Mouse (Mus musculus) heart, embryonic 15.5 days (tissue): ENCODE measurements around the gene Ak5. TPM values are rescaled to one million over a fixed set of nuclear protein-coding genes. Genes with fewer than 3 reads are reported as not detected.

Source experiments
- ATAC-seq: fragments of 200-750 bp; cut with Nextera tagmentation; replicated peaks from 2 replicates; pipeline ENCODE4 v1.8.0; 2017; ENCODE audit warnings: low read depth, moderate TSS enrichment; ENCODE audit not compliant: insufficient number of reproducible peaks, insufficient read depth, low FRiP score
- H3K27ac ChIP-seq: fragments of 300-500 bp; sonication (generic); 2 replicates; pipeline ENCODE4 v1.5.1; 2015; ENCODE audit warnings: mild to moderate bottlenecking, inconsistent platforms
- H3K27me3 ChIP-seq: fragments of 300-500 bp; sonication (generic); 2 replicates; pipeline ENCODE4 v1.6.1; 2015; ENCODE audit warnings: inconsistent platforms
- H3K36me3 ChIP-seq: fragments of 300-500 bp; sonication (generic); 2 replicates; pipeline ENCODE4 v1.6.1; 2015; ENCODE audit warnings: mild to moderate bottlenecking, inconsistent platforms
- H3K4me1 ChIP-seq: fragments of 300-500 bp; sonication (generic); replicated peaks from 2 replicates; pipeline ENCODE4 v1.6.1; 2015; ENCODE audit warnings: inconsistent platforms
- H3K4me2 ChIP-seq: fragments of 300-500 bp; sonication (generic); 2 replicates; pipeline ENCODE4 v1.6.1; 2015; ENCODE audit warnings: inconsistent platforms, mild to moderate bottlenecking, moderate library complexity
- H3K4me3 ChIP-seq: fragments of 300-500 bp; sonication (generic); 2 replicates; pipeline ENCODE4 v1.5.1; 2015; ENCODE audit warnings: mild to moderate bottlenecking, inconsistent platforms
- H3K9ac ChIP-seq: fragments of 300-500 bp; sonication (generic); 2 replicates; pipeline ENCODE4 v1.6.1; 2015; ENCODE audit warnings: mild to moderate bottlenecking, inconsistent platforms
- H3K9me3 ChIP-seq: fragments of 300-500 bp; sonication (generic); replicated peaks from 2 replicates; pipeline ENCODE4 v1.6.1; 2016; ENCODE audit warnings: inconsistent platforms
- WGBS: fragments of 180-500 bp; shearing (Covaris S2); methylation state at CpG from one replicate; pipeline ENCODE4 v1.1.7; 2015; ENCODE audit warnings: mixed read lengths; 5-methylcytosine and 5-hydroxymethylcytosine counted together
- polyA plus RNA-seq: library from polyadenylated mRNA; unstranded; fragments of >200 nt; fragmentation: Nextera tagmentation; extraction: Ambion mirVana; gene quantifications from 2 replicates; pipeline ENCODE4 v1.2.1, GENCODE M21; 2015

Ak5 gene
- polyA plus RNA-seq, 1 experiment from 2014 or later = 0.78 TPM

DNA sequence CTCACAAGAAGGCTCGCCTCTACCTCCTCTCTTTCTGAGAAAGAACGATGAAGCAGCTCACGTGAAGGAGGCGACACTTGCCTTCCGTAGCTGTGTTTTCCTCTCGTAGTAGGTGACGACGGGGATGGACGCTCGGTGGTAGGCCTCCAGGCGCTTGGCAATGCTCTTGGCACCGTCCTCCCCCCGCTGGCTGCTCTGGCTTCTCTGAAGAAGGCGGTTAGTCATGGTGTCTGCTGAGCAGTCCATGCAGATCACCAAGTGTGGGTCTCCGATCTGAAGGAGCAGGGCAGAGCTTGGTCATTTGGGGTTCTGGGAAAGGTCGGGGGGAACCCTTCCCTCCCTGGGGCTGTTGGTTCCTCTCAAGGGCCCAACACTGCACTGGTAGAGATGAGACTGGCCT, 195.5 kb downstream of the Ak5 start:
- Histone ChIP-seq H3K27me3 (no peaks in the 10 kb centered on the region), H3K9ac (no peak overlapping the region), H3K9me3 (no peaks in the 10 kb centered on the region), H3K4me2 (no peak overlapping the region), H3K4me3 (no peak overlapping the region), H3K4me1 (peaks cover 23% of the 10 kb centered on the region), H3K27ac (no peak overlapping the region), H3K36me3 (no peaks in the 10 kb centered on the region)
- 72% methylated on average over 16 of the region's 16 CpGs for WGBS
- no peak for ATAC-seq

DNA sequence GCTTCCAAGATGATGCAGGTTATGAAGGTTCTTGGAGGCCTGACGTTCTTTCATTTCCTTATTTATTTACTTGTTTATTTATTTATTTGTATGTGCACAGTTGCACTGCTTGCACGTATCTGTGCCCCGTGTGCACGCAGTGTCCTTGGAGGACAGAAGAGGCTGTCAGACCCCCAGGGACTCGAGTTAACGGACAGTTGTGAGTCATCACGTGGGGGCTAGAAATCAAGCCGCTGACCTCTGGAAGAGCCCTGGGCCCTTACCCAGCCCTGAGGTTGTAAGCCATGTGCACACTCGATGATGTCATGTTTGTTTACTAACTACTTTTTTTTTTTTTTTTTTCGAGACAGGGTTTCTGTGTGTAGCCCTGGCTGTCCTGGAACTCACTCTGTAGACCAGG, 197.8 kb downstream of the Ak5 start:
- no peak overlapping the region for H3K9ac ChIP-seq
- ATAC-seq = no peak
- WGBS = 73% methylated on average over 10 of the region's 10 CpGs
- no peaks in the 10 kb centered on the region for H3K27me3 ChIP-seq
- H3K4me1 ChIP-seq = peaks cover 37% of the 10 kb centered on the region
- no peaks in the 10 kb centered on the region for H3K36me3 ChIP-seq
- no peak overlapping the region for H3K4me3 ChIP-seq
- H3K9me3 ChIP-seq = no peaks in the 10 kb centered on the region
- H3K27ac ChIP-seq = no peak overlapping the region
- H3K4me2 ChIP-seq = no peak overlapping the region

DNA sequence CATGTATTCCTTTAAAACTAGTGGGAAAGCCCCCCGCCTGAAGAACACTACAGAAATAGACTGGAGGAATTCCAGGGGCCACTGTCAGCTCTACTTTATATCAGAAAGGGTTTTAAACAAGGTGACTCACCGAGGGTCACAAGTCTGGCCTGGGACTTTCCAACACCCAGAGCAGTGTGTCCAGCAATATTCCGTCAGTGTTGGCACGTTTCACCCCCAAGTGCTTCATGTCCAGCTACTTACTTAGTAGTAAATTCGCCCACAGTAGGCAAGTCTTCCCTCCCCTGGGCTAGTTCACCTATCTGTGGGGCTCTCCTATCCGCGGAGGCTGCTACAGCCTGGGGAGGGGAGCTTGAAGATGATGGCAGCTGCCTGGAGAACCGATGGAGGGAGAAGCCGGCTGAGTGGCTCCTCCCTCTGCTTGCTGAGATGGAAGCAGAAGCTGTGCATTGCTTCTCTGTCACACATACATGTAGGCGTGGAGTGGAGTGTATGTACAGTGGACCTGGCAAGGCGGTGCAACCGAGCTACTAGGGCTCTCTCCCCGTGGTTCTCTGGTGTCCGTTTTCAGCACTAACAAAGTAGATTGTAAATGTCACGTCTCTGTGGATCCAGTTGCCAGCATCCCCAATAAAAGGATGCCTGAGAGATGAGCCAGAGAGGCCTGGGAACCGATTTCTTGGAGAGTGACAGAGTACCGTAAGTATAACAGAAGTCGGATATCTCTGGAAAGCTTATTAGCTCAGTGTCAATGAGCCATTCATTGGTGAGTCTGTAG, 198.5 kb downstream of the Ak5 start:
- H3K4me2 ChIP-seq = peak overlapping the region; percentile 26
- no peaks in the 10 kb centered on the region for H3K9me3 ChIP-seq
- H3K36me3 ChIP-seq = no peaks in the 10 kb centered on the region
- no peaks in the 10 kb centered on the region for H3K27me3 ChIP-seq
- ATAC-seq = no peak; the same call in 1 of the 2 replicates
- 48% methylated on average over 18 of the region's 18 CpGs for WGBS
- peak overlapping the region; percentile 23 for H3K27ac ChIP-seq
- peaks cover 35% of the 10 kb centered on the region for H3K4me1 ChIP-seq
- no peak overlapping the region for H3K9ac ChIP-seq
- no peak overlapping the region for H3K4me3 ChIP-seq

DNA sequence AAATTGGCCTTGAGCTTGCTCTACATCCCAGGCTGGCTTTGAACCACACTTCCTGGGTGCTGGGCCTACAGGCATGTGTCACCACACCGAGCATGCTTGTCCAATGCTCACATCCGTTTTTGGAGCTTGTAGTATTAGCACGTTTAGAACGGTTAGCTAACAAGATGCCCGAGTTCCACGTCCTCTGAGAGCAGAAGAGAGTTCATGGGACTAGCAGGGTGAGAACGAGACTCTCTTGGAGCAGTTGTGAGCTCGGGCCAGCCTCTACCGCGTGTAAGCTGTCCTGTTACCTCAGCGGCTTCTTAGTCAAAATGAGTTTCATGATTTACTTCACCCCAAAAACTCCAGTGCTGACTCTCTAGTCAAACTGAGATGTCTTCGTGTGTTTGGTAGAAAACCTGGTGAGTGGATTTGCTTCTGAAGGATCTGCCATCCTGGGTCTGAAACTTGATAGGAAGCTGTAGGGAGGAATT, 199.6 kb downstream of the Ak5 start:
- no peak for ATAC-seq
- H3K27me3 ChIP-seq = no peaks in the 10 kb centered on the region
- H3K4me3 ChIP-seq = no peak overlapping the region
- peaks cover 30% of the 10 kb centered on the region for H3K4me1 ChIP-seq
- H3K4me2 ChIP-seq = no peak overlapping the region
- H3K9me3 ChIP-seq = no peaks in the 10 kb centered on the region
- H3K9ac ChIP-seq = no peak overlapping the region
- 0 out of 2 replicates have a peak overlapping the region, but pooled peaks have one; percentile 3 for H3K27ac ChIP-seq
- H3K36me3 ChIP-seq = no peaks in the 10 kb centered on the region
- whole genome bisulfite sequencing = 78% methylated on average over 12 of the region's 12 CpGs

DNA sequence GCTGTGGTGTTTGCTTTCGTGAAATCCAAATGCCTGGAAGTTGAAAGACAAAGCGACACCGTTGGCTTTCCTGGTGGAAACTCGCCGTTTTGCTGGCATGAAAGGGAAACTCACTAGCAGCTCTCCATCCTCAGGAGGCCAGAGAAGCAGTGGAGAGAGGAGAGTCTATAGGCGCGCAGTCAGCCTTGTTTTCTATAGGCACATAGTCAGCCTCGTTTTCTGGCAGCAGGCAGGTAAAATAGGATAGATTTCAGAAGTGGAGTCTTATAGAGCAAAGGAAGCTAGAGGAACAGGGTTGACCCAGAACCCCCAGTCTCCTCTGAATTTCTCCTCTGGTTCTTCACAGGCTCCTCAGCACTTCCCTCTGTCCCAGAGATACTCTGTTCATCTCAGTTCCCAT, 200.1 kb downstream of the Ak5 start:
- no peaks in the 10 kb centered on the region for H3K9me3 ChIP-seq
- no peaks in the 10 kb centered on the region for H3K36me3 ChIP-seq
- H3K4me2 ChIP-seq = no peak overlapping the region
- no peak overlapping the region for H3K4me3 ChIP-seq
- H3K4me1 ChIP-seq = peaks cover 30% of the 10 kb centered on the region
- no peak overlapping the region for H3K27ac ChIP-seq
- no peak for ATAC-seq
- WGBS = 87% methylated on average over 8 of the region's 8 CpGs
- H3K9ac ChIP-seq = no peak overlapping the region
- no peaks in the 10 kb centered on the region for H3K27me3 ChIP-seq

DNA sequence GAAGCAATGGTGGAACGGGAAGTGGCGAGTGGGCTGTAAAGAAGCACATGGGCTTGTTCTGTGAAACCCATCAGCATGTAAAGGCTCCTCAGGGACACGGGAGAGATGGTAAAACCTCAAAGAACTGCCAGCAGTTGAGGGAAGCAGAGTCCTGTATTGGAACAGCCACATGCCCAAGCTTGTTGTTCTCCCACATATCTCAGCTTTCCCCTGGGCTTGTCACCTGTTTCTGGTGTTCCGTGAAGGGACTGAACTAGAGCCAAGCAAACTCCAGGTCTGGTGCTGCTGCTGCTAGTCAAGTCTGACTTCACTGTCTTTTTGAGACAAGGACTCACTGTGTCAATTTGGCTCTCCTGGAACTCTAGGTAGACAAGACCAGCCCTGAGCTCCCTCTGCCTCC, 200.8 kb downstream of the Ak5 start:
- ATAC-seq = no peak; the same call in 1 of the 2 replicates
- H3K27ac ChIP-seq = peak overlapping the region; percentile 25; the same call in 1 of the 2 replicates

DNA sequence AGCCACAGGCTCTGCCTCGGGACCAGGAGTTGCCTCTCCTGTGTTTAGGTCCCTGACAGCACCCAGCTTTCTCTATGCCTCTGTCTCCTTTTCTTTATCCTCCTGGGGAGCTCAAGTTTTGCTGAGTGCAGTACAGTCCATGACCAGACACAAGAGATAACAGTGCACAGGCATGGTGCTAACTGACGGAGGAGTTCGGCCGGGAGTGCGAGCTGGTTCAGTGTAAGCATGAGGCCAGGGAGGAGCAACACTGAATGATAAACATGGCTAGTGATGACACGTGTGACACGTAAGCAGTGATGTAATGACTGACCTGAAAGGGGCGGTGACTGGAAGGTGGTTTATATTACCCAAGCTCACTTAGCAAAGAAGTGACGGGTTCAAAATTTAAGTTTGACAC, 201.3 kb downstream of the Ak5 start:
- H3K4me1 ChIP-seq = peaks cover 30% of the 10 kb centered on the region
- H3K36me3 ChIP-seq = peaks cover 8% of the 10 kb centered on the region; the same call in 1 of the 2 replicates
- no peak for ATAC-seq
- peak overlapping the region; percentile 25 for H3K27ac ChIP-seq
- no peak overlapping the region for H3K4me2 ChIP-seq
- 60% methylated on average over 9 of the region's 9 CpGs for WGBS
- H3K9ac ChIP-seq = no peak overlapping the region
- no peak overlapping the region for H3K4me3 ChIP-seq
- no peaks in the 10 kb centered on the region for H3K27me3 ChIP-seq
- no peaks in the 10 kb centered on the region for H3K9me3 ChIP-seq

More for the DNA sequence above, 200.8 kb downstream of the Ak5 start:
- Histone ChIP-seq H3K27me3 (no peaks in the 10 kb centered on the region), H3K4me2 (no peak overlapping the region), H3K4me3 (no peak overlapping the region), H3K9me3 (no peaks in the 10 kb centered on the region), H3K36me3 (0 out of 2 replicates have a peak, but pooled peaks cover 3% of the 10 kb centered on the region), H3K4me1 (peaks cover 30% of the 10 kb centered on the region), H3K9ac (no peak overlapping the region)
- WGBS = 58% methylated on average over 4 of the region's 4 CpGs

DNA sequence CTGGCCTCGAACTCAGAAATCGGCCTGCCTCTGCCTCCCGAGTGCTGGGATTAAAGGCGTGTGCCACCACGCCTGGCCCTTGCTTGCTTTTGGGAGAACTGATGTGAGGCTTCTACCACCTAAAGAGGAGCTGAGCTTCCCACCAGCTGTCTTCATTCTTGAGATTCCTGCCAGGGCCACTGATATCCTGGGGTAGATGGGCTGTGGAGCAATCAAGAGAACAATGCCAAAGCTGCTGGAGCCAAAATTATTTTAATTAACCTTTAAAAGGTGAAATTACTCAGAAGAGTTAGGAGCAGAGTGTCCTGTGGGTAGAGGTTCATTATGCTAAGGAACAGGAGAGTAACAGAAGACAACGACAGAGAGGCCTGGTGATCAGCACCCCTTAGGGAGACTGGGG, 202.8 kb downstream of the Ak5 start:
- 81% methylated on average over 6 of the region's 6 CpGs for WGBS

DNA sequence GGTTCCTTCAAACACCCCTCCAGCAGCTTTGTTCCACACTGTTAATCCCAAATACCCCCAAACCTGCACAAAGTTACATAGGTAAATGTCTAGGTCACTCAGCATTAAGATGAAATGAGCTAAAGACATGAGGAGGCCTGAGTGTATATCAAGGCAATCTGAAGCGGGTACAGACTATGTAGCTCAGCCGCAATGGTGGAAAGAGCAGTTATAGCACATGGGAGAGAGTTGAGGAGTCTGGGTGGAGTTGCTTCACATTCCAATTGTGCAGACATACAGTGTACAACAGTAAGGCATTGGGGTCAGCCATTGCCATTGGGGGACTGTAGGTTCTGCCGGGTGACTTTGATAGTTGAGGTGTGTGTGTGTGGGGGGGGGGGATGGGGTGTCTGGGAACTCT, 203.7 kb downstream of the Ak5 start:
- Histone ChIP-seq H3K9me3 (no peaks in the 10 kb centered on the region), H3K27ac (no peak overlapping the region), H3K36me3 (peaks cover 8% of the 10 kb centered on the region; the same call in 1 of the 2 replicates), H3K4me3 (no peak overlapping the region), H3K4me2 (no peak overlapping the region), H3K4me1 (peaks cover 29% of the 10 kb centered on the region), H3K27me3 (no peaks in the 10 kb centered on the region), H3K9ac (no peak overlapping the region)
- ATAC-seq = no peak
- WGBS = 97% methylated on average over 3 of the region's 3 CpGs

More for the DNA sequence above, 202.8 kb downstream of the Ak5 start:
- Histone ChIP-seq H3K4me1 (peaks cover 33% of the 10 kb centered on the region), H3K36me3 (peaks cover 8% of the 10 kb centered on the region; the same call in 1 of the 2 replicates), H3K4me2 (no peak overlapping the region), H3K27me3 (no peaks in the 10 kb centered on the region), H3K9ac (no peak overlapping the region), H3K9me3 (no peaks in the 10 kb centered on the region), H3K27ac (no peak overlapping the region), H3K4me3 (no peak overlapping the region)
- no peak for ATAC-seq

DNA sequence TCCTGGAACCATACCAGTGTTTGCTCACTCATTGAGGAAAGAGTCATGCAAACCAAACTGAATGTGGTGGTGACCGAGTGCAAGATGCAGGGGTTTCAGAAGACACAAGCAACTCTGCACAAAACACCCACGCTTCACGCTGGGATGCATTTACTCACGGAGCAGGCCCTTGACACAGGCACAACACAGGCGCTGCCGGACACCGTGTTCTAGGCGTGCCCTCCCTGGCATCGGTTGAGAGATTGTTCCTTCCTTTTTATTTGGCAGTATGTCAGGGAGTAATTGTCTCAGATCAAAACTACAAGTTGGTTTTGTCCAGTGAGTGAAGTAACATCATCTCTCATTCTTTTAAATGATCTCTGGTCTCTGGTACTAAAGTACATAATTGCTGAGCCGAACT, 205.3 kb downstream of the Ak5 start:
- H3K4me3 ChIP-seq = no peak overlapping the region
- H3K36me3 ChIP-seq = peaks cover 11% of the 10 kb centered on the region
- no peak overlapping the region for H3K4me2 ChIP-seq
- H3K9me3 ChIP-seq = no peaks in the 10 kb centered on the region
- no peak overlapping the region for H3K9ac ChIP-seq
- WGBS = 91% methylated on average over 10 of the region's 10 CpGs
- H3K27ac ChIP-seq = no peak overlapping the region
- H3K4me1 ChIP-seq = peaks cover 20% of the 10 kb centered on the region
- H3K27me3 ChIP-seq = no peaks in the 10 kb centered on the region
- no peak for ATAC-seq

DNA sequence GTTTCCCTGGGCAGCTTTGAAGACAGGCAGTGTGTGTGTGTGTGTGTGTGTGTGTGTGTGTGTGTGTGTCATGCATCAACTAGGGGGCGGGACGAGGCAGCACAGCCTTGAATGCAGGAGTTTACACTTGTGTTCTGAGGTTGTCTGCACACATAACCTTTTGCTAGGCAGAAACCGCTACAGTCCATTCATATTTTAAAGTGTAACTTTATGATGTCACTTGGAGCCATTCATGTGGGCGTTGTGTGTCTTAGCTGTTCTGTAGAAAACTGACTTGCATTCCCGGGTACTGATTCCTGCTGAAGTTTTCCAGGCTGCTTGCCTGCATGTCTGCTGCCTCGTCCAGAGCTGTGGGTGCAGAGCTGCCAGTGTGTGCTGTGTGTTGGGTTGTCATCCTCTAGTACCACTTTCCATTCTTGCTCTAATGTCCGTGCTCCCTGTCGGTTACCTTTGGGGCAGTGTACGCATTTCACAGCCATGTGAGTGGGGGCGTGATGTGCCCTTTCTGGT, 206.1 kb downstream of the Ak5 start:
- no peak overlapping the region for H3K27ac ChIP-seq
- no peak overlapping the region for H3K4me2 ChIP-seq

More for the DNA sequence above, 206.1 kb downstream of the Ak5 start:
- H3K36me3 ChIP-seq = peaks cover 18% of the 10 kb centered on the region
- H3K4me3 ChIP-seq = no peak overlapping the region
- H3K9me3 ChIP-seq = no peaks in the 10 kb centered on the region
- ATAC-seq = no peak
- WGBS = 80% methylated on average over 10 of the region's 10 CpGs
- peaks cover 24% of the 10 kb centered on the region for H3K4me1 ChIP-seq
- H3K27me3 ChIP-seq = no peaks in the 10 kb centered on the region
- H3K9ac ChIP-seq = no peak overlapping the region
